Mouse (Mus musculus) lung, embryonic 16.5 days (tissue): ENCODE measurements around the gene Macrod1. TPM values are rescaled to one million over a fixed set of nuclear protein-coding genes. Genes with fewer than 3 reads are reported as not detected.

Source experiments
- ATAC-seq: fragments of 200-750 bp; cut with Nextera tagmentation; 2 replicates; pipeline ENCODE4 v1.8.0; 2017; ENCODE audit warnings: low read depth, mild to moderate bottlenecking, moderate library complexity
- H3K27ac ChIP-seq: fragments of 300-500 bp; sonication (generic); 2 replicates; pipeline ENCODE4 v1.5.1; 2014; ENCODE audit warnings: mild to moderate bottlenecking, control low read depth, low read length
- H3K27me3 ChIP-seq: fragments of 300-500 bp; sonication (generic); 2 replicates; pipeline ENCODE4 v1.6.1; 2014; ENCODE audit warnings: low read depth, low read length, mixed read lengths; ENCODE audit not compliant: control insufficient read depth, insufficient read depth
- H3K36me3 ChIP-seq: fragments of 300-500 bp; sonication (generic); 2 replicates; pipeline ENCODE4 v1.6.1; 2014; ENCODE audit warnings: low read length; ENCODE audit not compliant: control insufficient read depth, insufficient read depth
- H3K4me1 ChIP-seq: fragments of 300-500 bp; sonication (generic); replicated peaks from 2 replicates; pipeline ENCODE4 v1.6.1; 2014; ENCODE audit warnings: low read length, mixed read lengths; ENCODE audit not compliant: control insufficient read depth, insufficient read depth
- H3K4me2 ChIP-seq: fragments of 300-500 bp; sonication (generic); 2 replicates; pipeline ENCODE4 v1.6.1; 2014; ENCODE audit warnings: low read depth, low read length, control low read depth
- H3K4me3 ChIP-seq: fragments of 300-500 bp; sonication (generic); 2 replicates; pipeline ENCODE4 v1.5.1; 2014; ENCODE audit warnings: mild to moderate bottlenecking, low read length, control low read depth
- H3K9ac ChIP-seq: fragments of 300-500 bp; sonication (generic); 2 replicates; pipeline ENCODE4 v1.6.1; 2014; ENCODE audit warnings: low read length, control low read depth
- H3K9me3 ChIP-seq: fragments of 300-500 bp; sonication (generic); 2 replicates; pipeline ENCODE4 v1.6.1; 2016; ENCODE audit warnings: low read length; ENCODE audit not compliant: control insufficient read depth
- WGBS: fragments of 180-500 bp; shearing (Covaris S2); extraction: QIAGEN DNeasy Blood & Tissue Kit; methylation state at CpG from one replicate; pipeline ENCODE4 v1.1.7; 2014; 5-methylcytosine and 5-hydroxymethylcytosine counted together
- polyA plus RNA-seq: library from polyadenylated mRNA; unstranded; fragments of >200 nt; fragmentation: Nextera tagmentation; extraction: Ambion mirVana; gene quantifications from 2 replicates; pipeline ENCODE4 v1.2.1, GENCODE M21; 2015

Gene Macrod1
- polyA plus RNA-seq, 1 experiment from 2014 or later = 15.3 TPM

- WGBS = 78% methylated on average over 4 of the region's 4 CpGs
- Histone ChIP-seq H3K36me3 (no peaks in the 10 kb centered on the region), H3K9me3 (no peaks in the 10 kb centered on the region), H3K27me3 (no peaks in the 10 kb centered on the region; the same call in 1 of the 2 replicates), H3K9ac (no peak overlapping the region), H3K4me2 (no peak overlapping the region), H3K4me1 (peaks cover 5% of the 10 kb centered on the region), H3K27ac (no peak overlapping the region), H3K4me3 (no peak overlapping the region)
- no peak for ATAC-seq
Observed at GRCm38 (mm10) chr19:7116038-7116731, 59.6 kb downstream of the Macrod1 start.

- H3K27me3 ChIP-seq = no peaks in the 10 kb centered on the region; the same call in 1 of the 2 replicates
- H3K4me1 ChIP-seq = peaks cover 11% of the 10 kb centered on the region
- no peak overlapping the region for H3K27ac ChIP-seq
- H3K4me3 ChIP-seq = no peak overlapping the region
- ATAC-seq = no peak
- H3K36me3 ChIP-seq = no peaks in the 10 kb centered on the region
- 54% methylated on average over 4 of the region's 4 CpGs for WGBS
- H3K4me2 ChIP-seq = no peak overlapping the region
- no peak overlapping the region for H3K9ac ChIP-seq
- no peaks in the 10 kb centered on the region for H3K9me3 ChIP-seq
Observed at GRCm38 (mm10) chr19:7117141-7117540, 60.5 kb downstream of the Macrod1 start.

GRCm38 (mm10) chr19:7117653-7118307, 61.2 kb downstream of the Macrod1 start:
- H3K4me1 ChIP-seq = peaks cover 17% of the 10 kb centered on the region
- 54% methylated on average over 8 of the region's 8 CpGs for WGBS
- H3K4me2 ChIP-seq = no peak overlapping the region
- H3K27me3 ChIP-seq = no peaks in the 10 kb centered on the region; the same call in 1 of the 2 replicates
- no peaks in the 10 kb centered on the region for H3K36me3 ChIP-seq
- H3K9ac ChIP-seq = no peak overlapping the region
- no peak overlapping the region for H3K27ac ChIP-seq
- no peak for ATAC-seq
- no peak overlapping the region for H3K4me3 ChIP-seq
- no peaks in the 10 kb centered on the region for H3K9me3 ChIP-seq

GRCm38 (mm10) chr19:7121252-7121651, 64.6 kb downstream of the Macrod1 start:
- no peaks in the 10 kb centered on the region for H3K9me3 ChIP-seq
- peaks cover 15% of the 10 kb centered on the region for H3K4me1 ChIP-seq
- H3K4me3 ChIP-seq = no peak overlapping the region
- peaks cover 2% of the 10 kb centered on the region for H3K27me3 ChIP-seq
- WGBS = 45% methylated on average over 11 of the region's 11 CpGs
- peak overlapping the region; percentile 15; the same call in 1 of the 2 replicates for H3K9ac ChIP-seq
- no peak for ATAC-seq
- no peaks in the 10 kb centered on the region for H3K36me3 ChIP-seq
- H3K4me2 ChIP-seq = no peak overlapping the region
- no peak overlapping the region for H3K27ac ChIP-seq

- no peak overlapping the region for H3K4me3 ChIP-seq
- peaks cover 15% of the 10 kb centered on the region for H3K4me1 ChIP-seq
- ATAC-seq = peak; percentile 53
- H3K27me3 ChIP-seq = peaks cover 4% of the 10 kb centered on the region
- H3K27ac ChIP-seq = no peak overlapping the region
- no peaks in the 10 kb centered on the region for H3K9me3 ChIP-seq
- H3K9ac ChIP-seq = no peak overlapping the region
- no peaks in the 10 kb centered on the region for H3K36me3 ChIP-seq
- 41% methylated on average over 4 of the region's 4 CpGs for WGBS
- no peak overlapping the region for H3K4me2 ChIP-seq
Observed at GRCm38 (mm10) chr19:7122277-7122676, 65.7 kb downstream of the Macrod1 start.

GRCm38 (mm10) chr19:7122698-7123306, 66.2 kb downstream of the Macrod1 start:
- Histone ChIP-seq H3K9me3 (no peaks in the 10 kb centered on the region), H3K4me3 (no peak overlapping the region), H3K27ac (no peak overlapping the region), H3K9ac (no peak overlapping the region), H3K4me2 (no peak overlapping the region), H3K4me1 (peaks cover 15% of the 10 kb centered on the region), H3K27me3 (peaks cover 4% of the 10 kb centered on the region), H3K36me3 (no peaks in the 10 kb centered on the region)
- WGBS = 20% methylated on average over 10 of the region's 10 CpGs
- ATAC-seq = peak; percentile 34

- H3K9me3 ChIP-seq = no peaks in the 10 kb centered on the region
- H3K4me3 ChIP-seq = no peak overlapping the region
- H3K36me3 ChIP-seq = no peaks in the 10 kb centered on the region
- peaks cover 4% of the 10 kb centered on the region; the same call in 1 of the 2 replicates for H3K27me3 ChIP-seq
- ATAC-seq = no peak
- H3K9ac ChIP-seq = no peak overlapping the region
- H3K4me2 ChIP-seq = no peak overlapping the region
- no peak overlapping the region for H3K27ac ChIP-seq
- 67% methylated on average over 4 of the region's 4 CpGs for WGBS
- H3K4me1 ChIP-seq = peaks cover 15% of the 10 kb centered on the region
Observed at GRCm38 (mm10) chr19:7125526-7126156, 69.0 kb downstream of the Macrod1 start.

GRCm38 (mm10) chr19:7126209-7126608, 69.6 kb downstream of the Macrod1 start:
- H3K4me1 ChIP-seq = peaks cover 14% of the 10 kb centered on the region
- H3K4me3 ChIP-seq = no peak overlapping the region
- H3K27me3 ChIP-seq = peaks cover 4% of the 10 kb centered on the region; the same call in 1 of the 2 replicates
- no peak for ATAC-seq
- no peaks in the 10 kb centered on the region for H3K36me3 ChIP-seq
- H3K27ac ChIP-seq = no peak overlapping the region
- no peak overlapping the region for H3K4me2 ChIP-seq
- no peak overlapping the region for H3K9ac ChIP-seq
- H3K9me3 ChIP-seq = no peaks in the 10 kb centered on the region
- 53% methylated on average over 1 of the region's 1 CpGs for WGBS

- peaks cover 4% of the 10 kb centered on the region; the same call in 1 of the 2 replicates for H3K27me3 ChIP-seq
- H3K36me3 ChIP-seq = no peaks in the 10 kb centered on the region
- H3K27ac ChIP-seq = no peak overlapping the region
- no peaks in the 10 kb centered on the region for H3K9me3 ChIP-seq
- H3K9ac ChIP-seq = no peak overlapping the region
- no peak for ATAC-seq
- H3K4me3 ChIP-seq = no peak overlapping the region
- 51% methylated on average over 2 of the region's 2 CpGs for WGBS
- peaks cover 8% of the 10 kb centered on the region for H3K4me1 ChIP-seq
- H3K4me2 ChIP-seq = no peak overlapping the region
Observed at GRCm38 (mm10) chr19:7126933-7127332, 70.3 kb downstream of the Macrod1 start.
